Mouse (Mus musculus): Measurements from ENCODE around the gene Eef1akmt3.

- 0 out of 2 replicates have a peak, but pooled peaks have one; percentile 10 for TF ChIP-seq CTCF (IDR thresholded peaks at IDR 0.05; ENCODE audit: low read depth)
- TF ChIP-seq EP300 (optimal IDR thresholded peaks at IDR 0.05) = no peak
These were observed 22.9 kb downstream of the Eef1akmt3 start for GRCm38 (mm10) chr10:127018422-127018821.

All from stomach, postnatal 0 days (tissue).